Mouse (Mus musculus) MEL (cell line): ENCODE measurements around the gene Hes3. TPM values are rescaled to one million over a fixed set of nuclear protein-coding genes. Genes with fewer than 3 reads are reported as not detected.

Source experiments
- DNase-seq: peaks from one replicate; pipeline ENCODE4 v3.0.0; 2011; ENCODE audit warnings: low read depth, low spot score
- H3K27ac ChIP-seq: 2 replicates; pipeline ENCODE4 v1.5.1; 2012; ENCODE audit warnings: low read depth, mild to moderate bottlenecking, control low read depth, low read length, moderate library complexity; ENCODE audit not compliant: control insufficient read depth
- H3K27me3 ChIP-seq, 2 experiments: fragments of 150-350 bp in 1 of 2; sonication (generic) in 1 of 2; 2 replicates each; pipeline ENCODE4 v1.6.1; 2012; ENCODE audit warnings: low read length in 2 of 2, mild to moderate bottlenecking in 2 of 2, improper control_type of control experiment in 1 of 2, moderate library complexity in 1 of 2; ENCODE audit not compliant: insufficient read depth in 2 of 2, control insufficient read depth in 1 of 2
- H3K36me3 ChIP-seq, 2 experiments: 2 replicates each; pipeline ENCODE4 v1.6.1; 2012 to 2014; ENCODE audit warnings: low read length in 2 of 2, improper control_type of control experiment in 1 of 2, inconsistent platforms in 1 of 2, mild to moderate bottlenecking in 1 of 2; ENCODE audit not compliant: insufficient read depth in 2 of 2, control insufficient read depth in 1 of 2
- H3K4me1 ChIP-seq, 2 experiments: fragments of 150-350 bp in 1 of 2; sonication (generic) in 1 of 2; 2 replicates each; pipeline ENCODE4 v1.6.1; 2012; ENCODE audit warnings: low read length in 2 of 2, improper control_type of control experiment in 1 of 2, mild to moderate bottlenecking in 1 of 2; ENCODE audit not compliant: insufficient read depth in 2 of 2, control insufficient read depth in 1 of 2
- H3K4me3 ChIP-seq, 2 experiments: fragments of 150-350 bp in 1 of 2; sonication (generic) in 1 of 2; 2 replicates each; pipeline ENCODE4 v1.5.1; 2012; ENCODE audit warnings: low read depth in 2 of 2, low read length in 2 of 2, mild to moderate bottlenecking in 2 of 2, moderate library complexity in 2 of 2, control low read depth in 1 of 2, improper control_type of control experiment in 1 of 2; ENCODE audit not compliant: control insufficient read depth in 1 of 2, insufficient read depth in 1 of 2
- H3K79me2 ChIP-seq: 2 replicates; pipeline ENCODE4 v1.6.1; 2012; ENCODE audit warnings: mild to moderate bottlenecking, low read length, moderate library complexity; ENCODE audit not compliant: control insufficient read depth, poor library complexity, insufficient read depth
- H3K9ac ChIP-seq: 2 replicates; pipeline ENCODE4 v1.6.1; 2012; ENCODE audit warnings: low read depth, mild to moderate bottlenecking, control low read depth, low read length, moderate library complexity; ENCODE audit not compliant: control insufficient read depth, poor library complexity, severe bottlenecking
- H3K9me3 ChIP-seq: fragments of 150-350 bp; sonication (generic); replicated peaks from 2 replicates; pipeline ENCODE4 v1.6.1; 2012; ENCODE audit warnings: mild to moderate bottlenecking, low read length, improper control_type of control experiment, moderate library complexity; ENCODE audit not compliant: insufficient read depth
- CHD1 ChIP-seq: IDR thresholded peaks from 2 replicates; pipeline ENCODE4 v1.6.1; 2012; ENCODE audit warnings: low read depth, mild to moderate bottlenecking, inconsistent platforms, low read length, improper control_type of control experiment
- E2F4 ChIP-seq: IDR thresholded peaks from 2 replicates; pipeline ENCODE4 v1.6.1; 2011; ENCODE audit warnings: low read depth, low read length, improper control_type of control experiment, borderline replicate concordance
- EP300 ChIP-seq, 2 experiments: IDR thresholded peaks; 2 replicates each; pipeline ENCODE4 v1.6.1; 2011; ENCODE audit warnings: improper control_type of control experiment in 2 of 2, low read length in 2 of 2, low read depth in 1 of 2, mild to moderate bottlenecking in 1 of 2
- GATA1 ChIP-seq: IDR thresholded peaks from 2 replicates; pipeline ENCODE4 v1.6.1; 2011; ENCODE audit warnings: low read depth, low read length, improper control_type of control experiment
- HCFC1 ChIP-seq: IDR thresholded peaks from 2 replicates; pipeline ENCODE4 v1.6.1; 2012; ENCODE audit warnings: low read depth, mild to moderate bottlenecking, inconsistent platforms, low read length, improper control_type of control experiment, moderate library complexity
- MAX ChIP-seq: IDR thresholded peaks from 2 replicates; pipeline ENCODE4 v1.6.1; 2011; ENCODE audit warnings: low read length, improper control_type of control experiment
- MXI1 ChIP-seq: IDR thresholded peaks from 2 replicates; pipeline ENCODE4 v1.6.1; 2011; ENCODE audit warnings: mild to moderate bottlenecking, low read depth, low read length, improper control_type of control experiment
- MYC ChIP-seq: IDR thresholded peaks from 2 replicates; pipeline ENCODE4 v1.6.1; 2011; ENCODE audit warnings: low read depth, mild to moderate bottlenecking, low read length, improper control_type of control experiment, moderate library complexity
- POLR2A ChIP-seq, 2 experiments: IDR thresholded peaks; 2 replicates each; pipeline ENCODE4 v1.6.1; 2011 to 2012; ENCODE audit warnings: low read length in 2 of 2, mild to moderate bottlenecking in 2 of 2, control low read depth in 1 of 2, improper control_type of control experiment in 1 of 2, low read depth in 1 of 2, moderate library complexity in 1 of 2; ENCODE audit not compliant: control insufficient read depth in 1 of 2, insufficient read depth in 1 of 2, poor library complexity in 1 of 2
- POLR2AphosphoS2 ChIP-seq: IDR thresholded peaks from 2 replicates; pipeline ENCODE4 v1.6.1; 2011; ENCODE audit warnings: low read length, improper control_type of control experiment
- RAD21 ChIP-seq: IDR thresholded peaks from 2 replicates; pipeline ENCODE4 v1.6.1; 2011; ENCODE audit warnings: mild to moderate bottlenecking, low read depth, low read length, improper control_type of control experiment
- SIN3A ChIP-seq: IDR thresholded peaks from 2 replicates; pipeline ENCODE4 v1.6.1; 2012; ENCODE audit warnings: low read length, improper control_type of control experiment, inconsistent platforms
- TBP ChIP-seq: IDR thresholded peaks from 2 replicates; pipeline ENCODE4 v1.8.0; 2011; ENCODE audit warnings: low read depth, low read length, improper control_type of control experiment
- TCF12 ChIP-seq: IDR thresholded peaks from 2 replicates; pipeline ENCODE4 v1.6.1; 2014; ENCODE audit warnings: low read depth, mild to moderate bottlenecking, inconsistent platforms, low read length, improper control_type of control experiment, moderate library complexity
- UBTF ChIP-seq: IDR thresholded peaks from 2 replicates; pipeline ENCODE4 v1.6.1; 2012; ENCODE audit warnings: low read depth, mild to moderate bottlenecking, inconsistent platforms, low read length, improper control_type of control experiment, moderate library complexity, borderline replicate concordance; ENCODE audit not compliant: insufficient read depth
- USF1 ChIP-seq: IDR thresholded peaks from 2 replicates; pipeline ENCODE4 v1.6.1; 2014; ENCODE audit warnings: low read depth, mild to moderate bottlenecking, inconsistent platforms, low read length, improper control_type of control experiment, moderate library complexity
- polyA plus RNA-seq, 2 experiments: library from polyadenylated mRNA; stranded (reverse) in 1 of 2; unstranded in 1 of 2; fragments of >175 nt in 1 of 2; fragments of >200 nt in 1 of 2; gene quantifications; 2 replicates each; pipeline versions ENCODE4 v1.2.1 to v1.2.4; 2012; ENCODE audit warnings: low replicate concordance in 2 of 2, low read depth in 1 of 2; ENCODE audit not compliant: insufficient read length in 2 of 2, insufficient read depth in 1 of 2, missing spikeins in 1 of 2
- total RNA-seq: library from RNA; depleted of rRNA; stranded (reverse); fragments of 300-350 nt; gene quantifications from 2 replicates; pipeline ENCODE4 v1.2.3, GENCODE M21; 2012

The Hes3 gene
- total and polyA plus RNA-seq, 3 experiments, result 0.04 TPM; not detected in 2

DNA sequence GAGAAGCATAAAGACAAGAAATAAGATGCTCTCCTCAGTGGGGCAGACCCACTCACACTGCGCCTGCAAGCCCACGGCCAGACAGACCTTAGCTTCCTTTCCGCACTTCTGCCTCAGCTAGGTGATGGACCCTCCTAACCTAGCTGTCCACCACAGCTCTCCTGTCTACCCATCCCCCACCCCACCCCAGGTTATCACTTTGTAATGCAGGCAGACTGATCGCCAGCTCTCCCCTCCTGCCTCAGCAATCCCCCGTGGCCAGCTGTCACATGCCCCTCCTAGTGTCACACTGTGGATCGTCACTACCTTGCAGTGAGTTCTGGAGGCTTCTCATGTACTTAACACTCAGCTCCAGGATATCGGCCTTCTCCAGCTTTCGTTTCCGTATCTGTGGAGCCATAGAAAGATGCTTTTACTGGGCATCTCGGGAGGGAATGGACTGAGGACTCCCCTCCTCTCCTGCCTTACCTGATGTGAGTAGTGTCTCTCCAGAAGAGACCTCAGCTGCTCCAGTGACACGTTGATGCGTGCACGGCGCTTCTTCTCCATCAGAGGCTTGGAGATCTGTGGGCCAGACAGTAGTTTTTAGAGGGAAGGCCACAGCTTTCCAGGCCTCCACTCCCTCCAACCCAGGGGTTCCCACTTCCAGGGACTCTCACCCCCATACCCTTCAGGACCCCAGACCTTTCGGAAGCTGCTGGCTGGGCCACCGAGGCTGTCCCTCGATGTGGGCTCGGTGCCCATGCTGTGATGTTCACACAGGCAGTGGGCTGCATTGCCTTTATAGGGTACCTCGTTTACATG lies 3.9 kb downstream of the Hes3 start:
- Histone ChIP-seq H3K36me3 (no peaks in the 10 kb centered on the region), H3K4me1 (no peaks in the 10 kb centered on the region), H3K27me3 (no peaks in the 10 kb centered on the region), H3K79me2 (no peaks in the 10 kb centered on the region), H3K4me3 (no peak overlapping the region), H3K27ac (no peak overlapping the region), H3K9me3 (no peaks in the 10 kb centered on the region), H3K9ac (no peak overlapping the region)
- DNase-seq, result no peak
- no peak for TF ChIP-seq POLR2A (IDR thresholded peaks at IDR 0.05; ENCODE audit: control insufficient read depth in 1 of 2, insufficient read depth in 1 of 2, low read depth in 1 of 2, low read length in 2 of 2, poor library complexity in 1 of 2)
- no peak for TF ChIP-seq TCF12
- TF ChIP-seq UBTF, result no peak
- no peak for TF ChIP-seq E2F4
- no peak for TF ChIP-seq POLR2AphosphoS2
- no peak for TF ChIP-seq GATA1
- TF ChIP-seq USF1, result no peak

DNA sequence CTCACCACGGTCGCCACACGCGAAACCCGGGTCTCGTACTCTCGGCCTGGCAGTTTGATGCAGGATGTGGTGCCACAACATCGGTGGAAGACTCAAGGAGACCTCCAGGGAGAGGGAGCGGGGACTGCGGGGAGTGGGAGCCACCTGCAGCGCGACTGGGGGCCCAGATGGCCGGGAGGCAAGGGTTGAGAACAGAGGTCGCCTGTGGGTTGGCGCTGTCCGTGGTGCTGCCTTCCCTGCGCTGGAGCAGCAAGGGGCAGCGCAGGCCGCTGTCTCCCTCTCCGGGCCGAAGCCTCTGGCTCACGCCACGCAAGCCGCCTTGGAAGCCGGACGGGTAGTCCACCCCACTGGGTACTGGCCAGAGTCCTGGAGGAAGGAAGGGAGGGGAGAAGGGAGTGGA lies 4.6 kb downstream of the Hes3 start:
- no peaks in the 10 kb centered on the region for H3K9me3 ChIP-seq
- H3K27ac ChIP-seq, result no peak overlapping the region
- TF ChIP-seq EP300 (IDR thresholded peaks at IDR 0.05; ENCODE audit: low read depth in 1 of 2, low read length in 2 of 2), result no peak
- no peak for TF ChIP-seq RAD21
- no peak for TF ChIP-seq HCFC1
- TF ChIP-seq MYC, result no peak
- TF ChIP-seq TBP, result no peak
- TF ChIP-seq SIN3A, result peak; percentile 58
- no peak for TF ChIP-seq MAX
- 0 out of 2 replicates have a peak, but pooled peaks have one; percentile 36 for TF ChIP-seq MXI1
- TF ChIP-seq CHD1, result no peak
- H3K4me3 ChIP-seq, result no peak overlapping the region
- H3K27me3 ChIP-seq, result no peaks in the 10 kb centered on the region
- H3K36me3 ChIP-seq, result no peaks in the 10 kb centered on the region
- no peaks in the 10 kb centered on the region for H3K4me1 ChIP-seq
- no peaks in the 10 kb centered on the region for H3K79me2 ChIP-seq
- DNase-seq, result peak; percentile 60
- no peak overlapping the region for H3K9ac ChIP-seq
